Mouse (Mus musculus) cortical plate, adult 2 months (tissue): Measurements from ENCODE around the gene Gm21969. TPM values are rescaled to one million over a fixed set of nuclear protein-coding genes. Genes with fewer than 3 reads are reported as not detected.
A peak's percentile ranks its signal among the peaks of the same experiment; 100 is the strongest.

Experiments used
- H3K27ac ChIP-seq: fragments of 200-500 bp; 2 replicates; pipeline ENCODE4 v1.5.1; 2012; ENCODE audit warnings: low read length, control low read depth, inconsistent platforms; ENCODE audit not compliant: insufficient read depth
- H3K4me1 ChIP-seq: fragments of 200-500 bp; 2 replicates; pipeline ENCODE4 v1.6.1; 2011; ENCODE audit warnings: low read length; ENCODE audit not compliant: control insufficient read depth, insufficient read depth
- H3K4me3 ChIP-seq: fragments of 200-500 bp; 2 replicates; pipeline ENCODE4 v1.5.1; 2011; ENCODE audit warnings: mild to moderate bottlenecking, low read length, control low read depth; ENCODE audit not compliant: insufficient read depth
- CTCF ChIP-seq: fragments of 200-500 bp; IDR thresholded peaks from 2 replicates; pipeline ENCODE4 v1.5.1; 2011; ENCODE audit warnings: mild to moderate bottlenecking, control low read depth, low read length; ENCODE audit not compliant: insufficient read depth; ENCODE audit errors: extremely low read depth
- POLR2A ChIP-seq: fragments of 200-500 bp; IDR thresholded peaks from 2 replicates; pipeline ENCODE4 v1.6.1; 2011; ENCODE audit warnings: mild to moderate bottlenecking, low read length, control low read depth; ENCODE audit not compliant: insufficient read depth; ENCODE audit errors: extremely low read depth
- polyA plus RNA-seq: library from polyadenylated mRNA; depleted of rRNA; stranded (reverse); fragments of >200 nt; gene quantifications from 2 replicates; pipeline ENCODE4 v1.2.3, GENCODE M21; 2012

Gene Gm21969
- polyA plus RNA-seq, 1 experiment, result not detected

- Histone ChIP-seq H3K4me3 (peak overlapping the region; percentile 98), H3K27ac (no peak overlapping the region), H3K4me1 (peaks cover 11% of the 10 kb centered on the region)
- TF ChIP-seq CTCF (no peak), POLR2A (no peak)
Observed at GRCm38 (mm10) chr4:139576251-139576880, 26.6 kb upstream of the Gm21969 start.

DNA sequence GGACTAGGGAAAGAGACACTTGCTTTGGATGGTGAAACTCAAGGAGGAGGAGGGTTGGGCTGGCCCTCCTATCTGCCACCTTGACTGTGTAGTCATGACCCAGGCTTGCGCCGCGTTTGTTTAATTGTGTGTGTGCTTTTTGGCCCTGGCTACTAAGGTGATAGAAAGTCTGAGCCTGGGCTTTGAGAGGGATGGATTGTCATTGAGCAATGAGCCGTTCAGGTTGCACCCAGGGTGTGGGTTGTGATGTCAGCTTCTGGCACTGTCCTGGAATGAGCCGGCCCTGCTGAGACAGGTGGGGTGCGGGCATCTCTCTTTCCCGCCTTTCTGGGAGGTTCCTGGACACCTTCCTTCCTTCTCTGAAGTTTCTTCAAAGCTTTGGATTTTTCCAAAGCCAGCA is 26.0 kb upstream of the Gm21969 start:
- peaks cover 17% of the 10 kb centered on the region for H3K4me1 ChIP-seq
- no peak for TF ChIP-seq POLR2A
- no peak for TF ChIP-seq CTCF
- peak overlapping the region; percentile 98 for H3K4me3 ChIP-seq
- H3K27ac ChIP-seq, result no peak overlapping the region

DNA sequence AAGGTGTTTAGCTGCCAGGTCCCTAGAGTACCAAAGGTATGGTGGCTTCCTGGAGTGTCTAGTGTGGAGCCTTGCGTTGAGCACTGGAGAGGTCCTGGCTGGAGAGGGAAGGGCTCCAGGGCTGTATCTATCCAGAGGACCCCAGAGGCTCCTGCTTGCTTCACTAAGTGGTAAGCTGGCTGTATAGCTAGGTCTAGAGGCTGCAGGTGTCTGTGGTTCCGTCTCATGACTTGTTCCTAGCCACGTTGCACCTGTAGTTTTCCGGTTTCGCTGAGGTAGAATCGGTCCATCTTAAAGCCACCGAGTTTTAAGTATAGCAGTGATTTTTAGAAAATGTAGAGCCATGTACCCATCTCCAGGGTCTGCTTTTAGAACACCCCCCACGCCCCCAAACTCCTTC is 24.6 kb upstream of the Gm21969 start:
- TF ChIP-seq CTCF, result no peak
- TF ChIP-seq POLR2A, result no peak
- Histone ChIP-seq H3K4me1 (peaks cover 20% of the 10 kb centered on the region), H3K4me3 (no peak overlapping the region), H3K27ac (no peak overlapping the region)

DNA sequence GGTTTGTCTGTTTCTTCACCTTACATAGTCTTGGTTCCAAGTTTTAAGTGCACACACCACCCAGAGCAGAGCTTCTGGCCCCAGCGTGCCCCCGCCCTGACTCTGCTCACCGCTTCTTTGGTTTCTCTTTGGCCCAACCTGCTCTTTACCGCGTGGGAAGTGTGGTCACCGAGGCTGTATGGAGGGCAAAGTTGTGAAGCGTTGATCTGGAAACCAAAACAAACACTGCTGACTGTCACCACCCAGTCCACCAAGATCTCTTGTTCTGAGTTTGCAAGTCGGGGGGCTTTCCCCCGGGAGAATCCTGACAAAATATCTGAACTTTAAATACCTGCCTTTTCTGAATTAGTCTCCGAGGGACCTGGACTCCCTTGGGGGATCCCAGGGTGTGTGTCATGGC is 24.0 kb upstream of the Gm21969 start:
- no peak for TF ChIP-seq CTCF
- TF ChIP-seq POLR2A, result no peak
- no peak overlapping the region for H3K4me3 ChIP-seq
- no peak overlapping the region for H3K27ac ChIP-seq
- peaks cover 20% of the 10 kb centered on the region for H3K4me1 ChIP-seq

DNA sequence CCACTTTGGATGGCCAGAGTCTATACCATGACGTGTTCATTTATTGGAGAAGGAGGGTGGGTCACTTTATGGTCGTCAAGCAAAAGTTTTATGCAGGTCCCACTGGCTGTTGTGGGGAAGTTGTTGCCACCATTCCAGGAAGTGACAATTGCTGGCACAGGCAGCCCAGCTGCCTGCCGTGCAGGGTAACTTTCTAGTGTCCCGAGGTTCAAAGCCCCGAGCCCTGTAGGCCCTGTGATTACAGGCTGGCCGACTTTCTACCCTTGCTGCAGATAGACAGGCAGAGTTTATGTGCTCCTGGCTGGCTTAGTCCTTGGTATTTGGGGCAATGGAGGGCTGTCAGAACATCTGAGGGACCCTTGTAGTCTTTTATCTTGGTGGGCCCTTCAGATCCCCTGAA is 23.5 kb upstream of the Gm21969 start:
- Histone ChIP-seq H3K4me1 (peaks cover 20% of the 10 kb centered on the region), H3K27ac (no peak overlapping the region), H3K4me3 (no peak overlapping the region)
- TF ChIP-seq CTCF (no peak), POLR2A (no peak)

DNA sequence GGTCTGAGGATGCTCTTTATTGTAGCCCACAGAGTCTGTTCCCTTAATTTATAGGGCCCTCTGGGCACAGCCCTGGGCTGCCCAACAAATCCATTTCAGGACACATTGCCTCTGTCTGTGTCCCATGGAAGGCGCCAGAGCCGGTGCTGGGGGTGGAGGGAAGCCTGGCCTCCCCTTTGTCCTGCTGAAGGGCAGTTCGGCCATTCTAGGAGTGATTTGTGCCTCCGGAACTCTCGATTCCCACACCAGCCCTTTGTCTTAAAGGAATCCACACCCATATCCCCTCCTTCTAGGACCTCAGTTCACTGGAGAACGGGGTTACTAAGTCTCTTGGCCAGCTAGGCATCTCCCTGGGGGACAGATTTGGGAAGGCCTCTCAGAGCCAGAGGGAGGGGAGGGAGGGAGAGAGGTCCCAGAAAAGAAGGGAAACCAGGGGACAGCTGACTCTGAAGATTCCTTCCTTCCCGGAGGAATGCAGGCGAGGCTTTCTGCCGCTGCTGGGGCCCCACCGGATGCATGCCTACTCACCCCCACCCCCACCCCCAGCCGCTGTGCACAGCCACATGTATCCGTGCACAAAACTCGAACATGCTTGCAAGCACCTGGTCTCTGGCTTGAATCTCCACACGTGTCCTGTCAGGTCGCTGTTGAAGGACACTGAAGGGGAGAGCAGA is 22.2 kb upstream of the Gm21969 start:
- no peak for TF ChIP-seq CTCF
- no peak for TF ChIP-seq POLR2A
- no peak overlapping the region for H3K4me3 ChIP-seq
- no peak overlapping the region for H3K27ac ChIP-seq
- peaks cover 18% of the 10 kb centered on the region for H3K4me1 ChIP-seq

DNA sequence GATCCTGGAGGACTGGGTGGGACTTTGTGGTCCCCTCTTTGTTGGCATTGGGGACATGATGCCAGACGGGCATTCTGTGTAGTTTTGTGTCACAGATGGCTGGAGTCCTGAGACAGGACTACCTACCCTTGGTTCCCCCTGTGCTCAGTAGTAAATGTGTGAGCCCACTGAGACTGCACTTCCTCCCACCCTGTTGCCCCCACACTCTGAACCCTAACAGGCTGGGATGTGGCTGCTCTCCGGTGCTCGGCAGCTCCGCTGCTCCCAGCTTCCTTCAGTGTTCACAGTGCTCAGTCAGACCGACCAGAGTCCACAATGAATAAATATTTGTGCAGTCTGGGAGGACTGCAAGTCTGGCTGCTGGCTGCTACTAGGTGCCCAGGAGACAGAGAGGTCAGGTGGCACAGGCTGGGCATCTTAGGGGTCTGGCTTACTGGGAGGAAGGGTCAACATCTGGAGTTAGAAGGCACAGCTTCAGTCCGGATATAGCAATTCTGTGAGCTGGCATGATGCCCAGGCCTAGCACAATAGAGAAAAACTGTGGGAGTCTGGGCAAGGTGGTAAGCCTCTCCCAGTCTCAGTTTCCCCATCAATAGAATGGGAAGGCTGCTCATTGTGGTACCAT is 21.4 kb upstream of the Gm21969 start:
- no peak overlapping the region for H3K4me3 ChIP-seq
- TF ChIP-seq CTCF (no peak), POLR2A (no peak)
- H3K4me1 ChIP-seq, result peaks cover 17% of the 10 kb centered on the region
- H3K27ac ChIP-seq, result no peak overlapping the region

DNA sequence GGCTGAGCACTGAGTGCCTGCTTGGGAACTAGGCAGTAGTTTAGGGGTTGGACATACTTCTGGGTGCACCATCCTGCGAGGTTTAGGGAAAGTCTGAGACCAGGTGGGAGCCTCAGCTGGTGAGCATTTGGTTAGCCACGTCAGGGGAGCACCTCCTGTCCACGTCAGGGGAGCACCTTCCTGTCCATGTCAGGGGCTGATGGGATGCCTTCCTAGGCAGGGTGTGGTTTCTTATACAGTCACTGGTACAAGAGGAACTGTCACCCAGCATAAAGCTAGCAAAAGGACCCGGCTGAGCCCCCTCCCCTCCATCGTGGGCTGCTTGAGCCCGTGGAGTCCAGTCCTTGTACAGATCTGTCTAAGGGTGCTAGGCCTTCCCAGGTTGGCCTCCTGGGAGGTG is 20.6 kb upstream of the Gm21969 start:
- TF ChIP-seq POLR2A, result no peak
- Histone ChIP-seq H3K4me1 (peaks cover 13% of the 10 kb centered on the region), H3K4me3 (no peak overlapping the region), H3K27ac (no peak overlapping the region)

GRCm38 (mm10) chr4:139582903-139583302 is 20.1 kb upstream of the Gm21969 start:
- TF ChIP-seq POLR2A (no peak), CTCF (no peak)
- H3K4me1 ChIP-seq, result peaks cover 13% of the 10 kb centered on the region
- H3K4me3 ChIP-seq, result no peak overlapping the region
- no peak overlapping the region for H3K27ac ChIP-seq
